Mouse (Mus musculus): ENCODE data around the gene Sema4b. TPM values are rescaled to one million over a fixed set of nuclear protein-coding genes. Genes with fewer than 3 reads are reported as not detected.
A peak's percentile ranks its signal among the peaks of the same experiment; 100 is the strongest.

Sema4b gene
- polyA plus RNA-seq (2015; fragmentation: Nextera tagmentation; extraction: Ambion mirVana), result 9.9 and 11.3 TPM in 2 replicates

GRCm38 (mm10) chr7:80186531-80187296, at the start of gene Sema4b:
TSS of gene Sema4b (plus strand) at chr7:80186841.
- under 1% methylated on average over 45 of the region's 51 CpGs for WGBS
- peaks cover 35% of the 10 kb centered on the region for H3K27me3 ChIP-seq (replicated peaks)
- H3K4me3 ChIP-seq, result peak within 1 kb of the TSS; percentile 59
- H3K4me2 ChIP-seq, result peak within 1 kb of the TSS; percentile 72
- peak within 1 kb of the TSS; percentile 77 for H3K9ac ChIP-seq
- peak within 1 kb of the TSS; percentile 91 for H3K27ac ChIP-seq (replicated peaks)
- H3K36me3 ChIP-seq, result no peaks in the 10 kb centered on the region; the same call in 1 of the 2 replicates
- peak; percentile 81 for ATAC-seq (ENCODE audit: extremely low read depth, insufficient number of reproducible peaks, low FRiP score, low TSS enrichment)
- H3K4me1 ChIP-seq, result peaks cover 70% of the 10 kb centered on the region
- no peaks in the 10 kb centered on the region for H3K9me3 ChIP-seq

- Histone ChIP-seq H3K9me3 (peaks cover 15% of the 10 kb centered on the region), H3K4me1 (peaks cover 24% of the 10 kb centered on the region), H3K27ac (replicated peaks) (no peak overlapping the region), H3K27me3 (replicated peaks) (no peaks in the 10 kb centered on the region), H3K36me3 (no peaks in the 10 kb centered on the region), H3K9ac (no peak overlapping the region), H3K4me2 (no peak overlapping the region), H3K4me3 (no peak overlapping the region)
- no peak for ATAC-seq (ENCODE audit: extremely low read depth, insufficient number of reproducible peaks, low FRiP score, low TSS enrichment)
- 64% methylated on average over 1 of the region's 1 CpGs for WGBS
Measured at GRCm38 (mm10) chr7:80138375-80138774, 48.3 kb upstream of the Sema4b start.

- H3K4me1 ChIP-seq, result peaks cover 15% of the 10 kb centered on the region
- H3K4me3 ChIP-seq, result no peak overlapping the region
- H3K27ac ChIP-seq (replicated peaks), result no peak overlapping the region
- H3K9me3 ChIP-seq, result peaks cover 15% of the 10 kb centered on the region
- H3K36me3 ChIP-seq, result no peaks in the 10 kb centered on the region
- WGBS, result 20% methylated on average over 9 of the region's 9 CpGs
- 0 out of 2 replicates have a peak overlapping the region, but pooled peaks have one; percentile 20 for H3K4me2 ChIP-seq
- no peak for ATAC-seq (ENCODE audit: extremely low read depth, insufficient number of reproducible peaks, low FRiP score, low TSS enrichment)
- H3K9ac ChIP-seq, result peak overlapping the region; percentile 61; the same call in 1 of the 2 replicates
- no peaks in the 10 kb centered on the region for H3K27me3 ChIP-seq (replicated peaks)
Measured at GRCm38 (mm10) chr7:80140815-80141214, 45.8 kb upstream of the Sema4b start.

GRCm38 (mm10) chr7:80143331-80144273, 43.0 kb upstream of the Sema4b start:
- Histone ChIP-seq H3K4me2 (peak overlapping the region; percentile 13), H3K4me3 (no peak overlapping the region), H3K9me3 (no peaks in the 10 kb centered on the region), H3K9ac (peak overlapping the region; percentile 62), H3K27me3 (replicated peaks) (no peaks in the 10 kb centered on the region), H3K4me1 (peaks cover 15% of the 10 kb centered on the region), H3K36me3 (no peaks in the 10 kb centered on the region), H3K27ac (replicated peaks) (0 out of 2 replicates have a peak overlapping the region, but pooled peaks have one; percentile 15)
- ATAC-seq (ENCODE audit: extremely low read depth, insufficient number of reproducible peaks, low FRiP score, low TSS enrichment), result no peak
- WGBS, result 30% methylated on average over 22 of the region's 22 CpGs

GRCm38 (mm10) chr7:80144695-80145094, 41.9 kb upstream of the Sema4b start:
- 83% methylated on average over 7 of the region's 7 CpGs for WGBS
- Histone ChIP-seq H3K36me3 (no peaks in the 10 kb centered on the region), H3K27ac (replicated peaks) (no peak overlapping the region), H3K4me1 (peaks cover 19% of the 10 kb centered on the region), H3K9ac (no peak overlapping the region), H3K9me3 (no peaks in the 10 kb centered on the region), H3K4me2 (no peak overlapping the region), H3K4me3 (no peak overlapping the region), H3K27me3 (replicated peaks) (no peaks in the 10 kb centered on the region)
- no peak for ATAC-seq (ENCODE audit: extremely low read depth, insufficient number of reproducible peaks, low FRiP score, low TSS enrichment)

- 49% methylated on average over 8 of the region's 8 CpGs for WGBS
- H3K4me1 ChIP-seq, result peaks cover 16% of the 10 kb centered on the region
- no peak overlapping the region for H3K9ac ChIP-seq
- no peak for ATAC-seq (ENCODE audit: extremely low read depth, insufficient number of reproducible peaks, low FRiP score, low TSS enrichment)
- H3K4me3 ChIP-seq, result no peak overlapping the region
- no peaks in the 10 kb centered on the region for H3K9me3 ChIP-seq
- H3K4me2 ChIP-seq, result no peak overlapping the region
- H3K27ac ChIP-seq (replicated peaks), result no peak overlapping the region
- no peaks in the 10 kb centered on the region for H3K27me3 ChIP-seq (replicated peaks)
- no peaks in the 10 kb centered on the region for H3K36me3 ChIP-seq
Measured at GRCm38 (mm10) chr7:80146077-80146476, 40.6 kb upstream of the Sema4b start.

GRCm38 (mm10) chr7:80149356-80149755, 37.3 kb upstream of the Sema4b start:
- no peak overlapping the region for H3K27ac ChIP-seq (replicated peaks)

GRCm38 (mm10) chr7:80152152-80152551, 34.5 kb upstream of the Sema4b start:
- Histone ChIP-seq H3K9me3 (no peaks in the 10 kb centered on the region), H3K4me2 (no peak overlapping the region), H3K36me3 (no peaks in the 10 kb centered on the region), H3K4me1 (peaks cover 11% of the 10 kb centered on the region; the same call in 1 of the 2 replicates), H3K27ac (replicated peaks) (no peak overlapping the region), H3K4me3 (no peak overlapping the region), H3K27me3 (replicated peaks) (no peaks in the 10 kb centered on the region; the same call in 1 of the 2 replicates), H3K9ac (no peak overlapping the region)
- WGBS, result 64% methylated on average over 6 of the region's 6 CpGs
- ATAC-seq (ENCODE audit: extremely low read depth, insufficient number of reproducible peaks, low FRiP score, low TSS enrichment), result no peak

More at GRCm38 (mm10) chr7:80149356-80149755, 37.3 kb upstream of the Sema4b start:
- ATAC-seq (ENCODE audit: extremely low read depth, insufficient number of reproducible peaks, low FRiP score, low TSS enrichment), result no peak
- no peaks in the 10 kb centered on the region for H3K9me3 ChIP-seq
- 52% methylated on average over 9 of the region's 9 CpGs for WGBS
- peak overlapping the region; percentile 18; the same call in 1 of the 2 replicates for H3K4me2 ChIP-seq
- H3K4me3 ChIP-seq, result no peak overlapping the region
- H3K36me3 ChIP-seq, result no peaks in the 10 kb centered on the region
- H3K27me3 ChIP-seq (replicated peaks), result no peaks in the 10 kb centered on the region
- H3K4me1 ChIP-seq, result 0 out of 2 replicates have a peak, but pooled peaks cover 3% of the 10 kb centered on the region
- H3K9ac ChIP-seq, result no peak overlapping the region

- Histone ChIP-seq H3K9ac (no peak overlapping the region), H3K4me2 (no peak overlapping the region), H3K9me3 (no peaks in the 10 kb centered on the region), H3K27me3 (replicated peaks) (no peaks in the 10 kb centered on the region; the same call in 1 of the 2 replicates), H3K27ac (replicated peaks) (no peak overlapping the region), H3K4me3 (no peak overlapping the region), H3K4me1 (peaks cover 11% of the 10 kb centered on the region; the same call in 1 of the 2 replicates), H3K36me3 (no peaks in the 10 kb centered on the region)
- WGBS, result 85% methylated on average over 8 of the region's 8 CpGs
- no peak for ATAC-seq (ENCODE audit: extremely low read depth, insufficient number of reproducible peaks, low FRiP score, low TSS enrichment)
Measured at GRCm38 (mm10) chr7:80152756-80153155, 33.9 kb upstream of the Sema4b start.

GRCm38 (mm10) chr7:80154689-80155088, 32.0 kb upstream of the Sema4b start:
- H3K36me3 ChIP-seq, result no peaks in the 10 kb centered on the region
- no peak for ATAC-seq (ENCODE audit: extremely low read depth, insufficient number of reproducible peaks, low FRiP score, low TSS enrichment)
- no peak overlapping the region for H3K4me3 ChIP-seq
- H3K9me3 ChIP-seq, result no peaks in the 10 kb centered on the region
- WGBS, result 62% methylated on average over 3 of the region's 3 CpGs
- no peaks in the 10 kb centered on the region; the same call in 1 of the 2 replicates for H3K27me3 ChIP-seq (replicated peaks)
- no peak overlapping the region for H3K4me2 ChIP-seq
- no peak overlapping the region for H3K27ac ChIP-seq (replicated peaks)
- H3K4me1 ChIP-seq, result peaks cover 18% of the 10 kb centered on the region
- no peak overlapping the region for H3K9ac ChIP-seq

GRCm38 (mm10) chr7:80156711-80157227, 29.9 kb upstream of the Sema4b start:
- Histone ChIP-seq H3K27ac (replicated peaks) (no peak overlapping the region), H3K36me3 (no peaks in the 10 kb centered on the region), H3K9ac (0 out of 2 replicates have a peak overlapping the region, but pooled peaks have one; percentile 1), H3K4me2 (no peak overlapping the region), H3K4me3 (no peak overlapping the region), H3K9me3 (no peaks in the 10 kb centered on the region), H3K4me1 (peaks cover 29% of the 10 kb centered on the region), H3K27me3 (replicated peaks) (peaks cover 5% of the 10 kb centered on the region)
- no peak for ATAC-seq (ENCODE audit: extremely low read depth, insufficient number of reproducible peaks, low FRiP score, low TSS enrichment)
- 56% methylated on average over 13 of the region's 13 CpGs for WGBS

Measured in heart, embryonic 13.5 days (tissue).